Mouse (Mus musculus): ENCODE data around the gene Trim69. TPM values are rescaled to one million over a fixed set of nuclear protein-coding genes. Genes with fewer than 3 reads are reported as not detected.

Trim69 gene
- total RNA-seq, 2 experiments from 2014 or later, result 0.16 TPM; not detected in 1

DNA sequence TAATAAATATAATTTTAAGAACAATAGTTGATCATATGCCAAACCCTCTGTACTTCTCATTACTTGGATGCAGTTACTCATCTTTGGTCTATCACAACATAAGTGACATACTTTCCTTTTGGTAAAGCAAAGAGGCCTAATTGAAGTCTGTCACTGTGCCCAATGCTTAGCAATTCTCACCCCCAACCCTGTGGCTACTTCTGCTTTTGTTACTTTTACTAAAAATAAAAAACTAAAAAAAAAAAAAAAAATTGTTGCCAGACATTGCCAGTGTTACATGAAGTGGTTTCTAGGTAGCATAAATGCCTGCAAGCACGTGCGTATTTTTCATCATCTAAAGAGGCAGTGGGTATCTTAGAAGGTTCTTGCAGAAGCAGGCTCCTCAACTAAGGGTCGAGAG, 7.7 kb upstream of the Trim69 start:
- DNase-seq (ENCODE audit: low spot score in 2 of 2), result no peak

DNA sequence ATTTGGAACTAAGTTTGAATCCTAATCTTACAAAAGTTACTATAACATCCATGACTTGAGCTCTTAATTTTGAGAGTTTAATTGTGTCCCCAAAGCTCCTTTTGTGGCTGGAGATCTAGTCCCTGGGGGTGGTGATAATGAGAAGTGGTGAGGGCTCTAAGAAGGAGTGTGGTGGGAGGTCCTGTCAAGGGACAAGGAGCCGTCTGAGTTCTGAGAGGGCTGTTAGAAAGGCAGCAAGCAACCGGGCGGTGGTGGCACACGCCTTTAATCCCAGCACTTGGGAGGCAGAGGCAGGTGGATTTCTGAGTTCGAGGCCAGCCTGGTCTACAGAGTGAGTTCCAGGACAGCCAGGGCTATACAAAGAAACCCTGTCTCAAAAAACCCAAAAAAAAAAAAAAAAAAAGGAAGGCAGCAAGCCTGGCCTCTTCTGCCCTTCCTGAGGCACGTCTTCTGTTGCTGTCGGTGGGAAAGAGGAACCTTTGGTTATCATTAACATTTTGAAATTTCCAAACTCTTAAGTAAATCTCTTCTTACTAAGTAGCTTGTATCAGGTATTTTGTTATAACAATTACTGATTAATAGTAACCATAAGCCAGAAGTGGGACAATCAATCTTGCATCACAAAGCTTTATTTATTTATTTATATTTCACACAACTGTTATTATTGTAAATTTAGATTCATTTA, 6.7 kb upstream of the Trim69 start:
- no peak for DNase-seq (ENCODE audit: low spot score in 2 of 2)

DNA sequence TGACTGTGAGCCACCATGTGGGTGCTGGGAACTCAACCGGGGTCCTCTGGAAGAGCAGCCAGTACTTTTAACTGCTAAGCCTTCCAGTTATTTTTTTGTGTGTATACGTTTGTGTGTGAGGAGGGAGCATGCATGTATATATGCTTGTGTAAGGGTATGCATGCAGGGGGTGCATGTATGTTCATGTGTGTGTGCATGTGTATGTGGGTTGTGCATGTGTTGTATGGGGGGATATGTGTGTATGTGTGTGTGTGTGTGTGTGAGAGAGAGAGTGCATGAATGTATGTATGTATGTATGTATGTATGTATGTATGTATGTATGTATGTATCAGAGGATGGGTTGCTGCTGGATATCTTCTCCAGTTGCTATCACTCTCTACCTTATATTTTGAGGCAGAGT, 6.0 kb upstream of the Trim69 start:
- DNase-seq (ENCODE audit: low spot score in 2 of 2), result no peak

DNA sequence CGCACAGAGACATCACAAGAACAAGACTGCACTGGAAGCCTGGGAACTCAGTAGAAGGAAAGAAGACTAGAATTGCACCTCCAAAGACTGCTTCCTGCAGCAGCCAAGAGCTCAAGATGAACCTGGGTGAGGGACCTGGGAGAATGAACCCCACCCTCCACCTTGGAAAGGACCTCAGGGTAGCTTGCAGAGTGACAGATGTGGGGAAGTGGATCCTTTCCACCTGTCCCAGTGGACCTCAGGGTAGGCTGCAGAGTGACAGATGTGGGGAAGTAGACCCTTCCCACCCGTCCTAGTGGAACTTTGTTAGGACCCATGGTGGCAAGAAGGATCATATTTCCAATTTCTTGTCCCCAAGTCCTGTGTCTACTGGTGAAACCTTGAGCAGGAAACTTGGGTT, 5.2 kb upstream of the Trim69 start:
- no peak for DNase-seq (ENCODE audit: low spot score in 2 of 2)

DNA sequence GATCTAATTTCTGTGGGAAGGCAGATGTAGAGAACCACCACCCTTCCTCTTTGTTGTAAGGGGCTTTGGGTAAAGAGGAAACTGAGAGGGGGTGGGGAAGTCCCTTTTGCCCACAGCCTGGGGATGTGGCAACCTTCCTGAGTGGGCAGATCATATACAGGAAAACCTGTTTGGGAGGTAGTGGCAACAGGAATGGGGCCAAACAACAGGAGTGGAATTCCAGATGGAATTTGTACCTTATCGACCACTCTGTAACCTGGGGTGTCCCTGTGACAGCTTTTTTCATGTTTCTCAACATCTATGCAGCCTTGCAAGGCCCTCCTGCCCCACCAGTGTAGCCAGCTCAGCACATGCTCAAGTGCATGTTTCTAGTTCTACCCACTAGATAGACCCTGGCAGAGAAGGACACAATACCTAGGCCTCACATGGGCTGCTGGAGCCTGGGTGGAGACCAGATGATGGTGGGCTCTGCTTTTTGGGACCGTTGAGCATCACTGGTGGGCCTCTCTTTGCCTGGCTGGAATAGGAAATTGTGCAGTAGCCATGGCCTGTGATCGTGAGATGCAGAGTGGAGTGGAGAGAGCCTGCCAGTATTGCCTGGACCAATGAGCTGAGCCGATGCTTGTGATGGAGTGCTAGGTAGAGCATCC, 4.3 kb upstream of the Trim69 start:
- no peak for DNase-seq (ENCODE audit: low spot score in 2 of 2)

DNA sequence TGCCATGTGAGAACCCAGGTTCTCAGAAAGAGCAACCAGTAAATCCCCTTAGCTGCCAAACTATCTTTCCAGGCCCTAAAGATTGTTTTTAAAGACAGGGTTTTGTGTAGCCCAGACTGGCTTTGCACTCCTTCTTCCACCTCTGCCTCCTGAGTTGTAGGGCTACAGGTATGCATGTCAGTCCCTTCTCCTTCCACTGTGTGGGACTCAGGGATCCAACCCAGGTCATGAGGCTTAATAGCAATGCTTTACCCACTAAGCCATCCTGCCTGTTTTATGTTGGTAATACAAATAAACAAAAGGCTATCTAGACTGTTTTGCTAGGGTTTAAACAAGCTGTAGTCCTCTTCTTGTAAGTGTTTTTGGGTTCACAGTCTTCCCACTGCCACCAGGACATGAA, 2.9 kb upstream of the Trim69 start:
- DNase-seq (ENCODE audit: low spot score in 2 of 2), result no peak

DNA sequence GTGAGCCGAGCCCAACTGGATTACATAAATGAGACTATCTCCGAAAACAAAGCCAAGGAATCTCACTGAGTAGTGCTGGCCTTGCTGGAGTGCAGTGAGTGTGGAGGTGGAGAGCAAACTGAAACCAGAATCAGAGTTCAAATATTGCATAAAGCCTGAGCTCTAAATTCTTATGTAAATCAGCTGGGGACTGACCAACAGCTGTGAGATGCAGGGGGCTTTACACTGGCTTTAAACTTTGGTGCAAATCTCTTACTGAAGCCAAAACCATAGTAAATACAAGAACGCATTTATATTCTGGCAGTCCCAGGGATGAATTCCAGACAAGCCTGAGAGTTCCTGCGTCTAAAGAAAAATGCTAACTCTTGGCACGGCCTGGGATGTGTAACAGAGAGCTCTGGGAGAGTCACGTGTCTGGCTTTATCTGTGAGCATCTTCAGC, 2.1 kb upstream of the Trim69 start:
- DNase-seq (ENCODE audit: low spot score in 2 of 2), result no peak

DNA sequence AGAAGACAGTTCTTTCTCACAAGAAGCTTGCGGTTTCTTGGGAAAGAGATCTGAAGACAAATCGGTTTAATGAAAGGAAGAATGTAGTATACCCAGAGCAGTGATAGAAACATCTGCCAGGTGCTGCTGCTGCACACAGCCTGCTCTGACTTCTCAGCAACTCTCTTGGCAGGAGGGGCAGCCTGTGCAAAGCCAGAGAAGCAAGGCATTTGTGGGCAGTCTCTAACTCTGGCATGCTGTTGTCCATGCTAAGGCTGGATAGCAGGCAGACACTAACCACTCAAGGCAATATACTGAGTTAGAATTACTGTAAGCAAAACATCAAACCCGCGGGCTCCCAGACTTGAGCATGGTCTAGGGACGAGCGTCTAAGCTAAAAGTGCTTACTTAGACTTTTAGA, 833 bp upstream of the Trim69 start:
- no peak for DNase-seq (ENCODE audit: low spot score in 2 of 2)

DNA sequence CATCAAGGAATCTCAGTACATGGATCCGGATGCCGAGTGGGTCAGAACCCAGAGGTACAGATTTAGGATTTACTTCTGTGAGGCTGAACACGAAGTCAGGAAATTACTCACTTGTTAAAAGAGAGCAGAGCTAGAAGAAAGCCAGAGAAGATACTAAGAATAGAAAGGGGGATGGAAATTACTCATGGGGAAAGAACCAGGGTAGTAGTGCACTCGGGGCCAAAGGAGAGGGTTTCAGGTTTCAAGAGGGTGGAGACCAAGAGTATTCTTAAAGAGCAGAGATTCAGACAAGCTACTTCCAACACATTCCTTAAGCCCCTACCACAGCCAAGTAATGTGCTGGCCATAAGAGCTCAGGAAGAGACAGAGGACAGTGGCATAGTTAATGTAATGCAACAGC, 1.0 kb downstream of the Trim69 start:
- DNase-seq (ENCODE audit: low spot score in 2 of 2), result no peak

DNA sequence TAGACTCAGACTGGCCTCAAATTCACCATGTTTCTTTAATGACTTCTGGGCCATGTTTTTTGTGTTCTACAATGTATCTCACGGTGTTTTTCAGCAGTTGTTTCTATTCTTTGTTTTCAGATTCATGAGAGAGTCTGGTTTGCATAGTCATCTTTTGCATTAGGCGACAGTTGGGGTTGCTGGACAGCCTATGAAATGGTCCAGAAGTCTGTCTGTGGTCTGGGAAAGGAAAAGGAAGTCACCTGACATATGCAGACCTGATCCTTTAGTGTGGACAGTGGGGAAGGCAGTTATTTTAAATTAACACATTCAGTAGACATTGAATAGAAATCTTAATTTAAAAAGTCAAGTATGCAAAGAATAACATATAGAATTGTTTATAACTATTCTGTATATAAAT, 2.0 kb downstream of the Trim69 start:
- no peak for DNase-seq (ENCODE audit: low spot score in 2 of 2)

DNA sequence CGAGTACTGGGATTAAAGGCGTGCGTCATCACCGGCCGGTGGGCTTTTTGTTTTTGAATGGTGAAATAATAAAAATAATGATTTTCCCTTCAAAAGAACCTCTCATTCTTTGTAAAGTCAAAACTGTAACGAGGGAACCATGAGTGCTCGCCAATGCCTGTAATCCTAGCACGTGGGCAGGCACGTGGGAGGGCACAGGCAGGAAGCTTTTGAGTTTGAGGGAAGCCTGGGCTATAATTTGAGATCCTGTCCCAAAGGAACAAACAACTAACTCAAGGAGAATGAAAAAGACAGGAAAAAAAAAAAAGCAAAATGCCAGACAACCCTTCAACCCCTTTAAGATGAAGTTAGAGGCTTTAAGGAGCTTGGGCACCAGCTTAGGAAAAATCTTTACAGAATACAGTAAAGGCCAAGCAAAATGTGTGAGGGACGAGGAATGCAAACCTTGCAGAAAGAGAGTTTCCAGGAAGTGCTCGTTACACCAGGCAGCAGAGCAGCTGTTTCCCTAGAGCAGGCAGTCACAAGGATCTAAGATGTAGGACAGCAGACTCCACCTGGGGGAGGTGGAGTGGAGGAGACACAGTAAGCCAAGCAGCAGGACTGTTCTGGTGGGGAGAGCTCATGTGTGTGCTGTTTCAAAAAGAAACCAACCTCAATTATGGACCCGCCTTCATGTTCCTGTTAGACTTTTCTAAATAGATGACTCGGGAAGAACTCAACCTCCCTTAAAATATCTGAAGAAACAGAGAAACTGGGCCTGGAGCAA, 3.1 kb downstream of the Trim69 start:
- no peak for DNase-seq (ENCODE audit: low spot score in 2 of 2)

DNA sequence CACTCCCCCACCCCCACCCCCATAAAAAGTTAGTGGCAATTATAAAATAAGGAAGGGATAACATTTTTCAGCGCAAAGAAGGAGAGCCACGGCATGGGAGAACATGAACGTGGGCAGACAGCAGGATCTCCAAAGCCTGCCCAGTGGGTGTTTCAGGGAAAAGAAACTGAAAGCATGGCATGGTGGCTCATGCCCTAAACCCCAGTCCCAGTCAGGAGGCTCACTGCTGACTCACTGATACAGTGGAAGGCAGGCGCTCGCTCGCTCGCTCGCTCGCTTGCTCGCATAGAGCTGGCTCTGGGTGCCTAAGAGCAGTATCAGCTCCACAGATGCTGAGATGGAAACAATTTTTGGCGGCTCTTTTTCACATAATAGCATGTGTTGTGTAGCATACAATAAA, 3.8 kb downstream of the Trim69 start:
- no peak for DNase-seq (ENCODE audit: low spot score in 2 of 2)

DNA sequence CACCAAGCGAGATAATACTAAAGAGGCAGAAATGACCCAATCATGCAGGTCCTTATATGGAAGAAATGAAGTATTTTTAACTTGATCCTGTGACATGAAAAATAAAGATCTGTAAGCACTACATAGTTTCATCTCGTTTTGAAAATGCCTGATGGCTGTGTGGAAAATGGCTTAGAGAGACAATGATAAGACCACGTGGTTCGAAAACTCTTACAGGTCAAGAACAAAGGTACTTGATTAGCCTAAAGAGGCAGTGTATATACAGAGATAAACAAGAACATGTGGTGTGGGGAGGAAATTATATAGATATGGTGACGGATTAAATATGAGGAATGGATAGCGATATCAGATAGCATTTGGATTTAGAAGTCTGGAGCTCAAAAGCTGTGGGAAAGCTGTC, 10.8 kb downstream of the Trim69 start:
- no peak for DNase-seq (ENCODE audit: low spot score in 2 of 2)

DNA sequence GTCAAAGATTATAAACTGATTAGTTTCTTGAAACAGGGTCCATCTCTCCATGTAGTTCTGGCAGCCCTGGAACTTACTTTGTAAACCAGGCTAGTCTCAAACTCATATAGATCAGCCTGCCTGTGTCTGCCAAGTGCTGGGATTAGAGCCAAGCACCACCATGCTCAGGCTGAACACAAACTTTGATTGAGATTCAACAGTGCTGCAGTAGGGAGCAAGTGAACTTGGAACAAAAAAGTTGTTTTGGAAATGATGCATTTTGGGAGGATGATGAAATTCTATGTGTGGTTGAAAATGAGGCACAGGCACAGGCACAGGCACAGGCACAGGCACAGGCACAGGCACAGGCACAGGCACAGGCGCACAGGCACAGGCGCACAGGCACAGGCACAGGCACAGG, 11.7 kb downstream of the Trim69 start:
- DNase-seq (ENCODE audit: low spot score in 2 of 2), result no peak

DNA sequence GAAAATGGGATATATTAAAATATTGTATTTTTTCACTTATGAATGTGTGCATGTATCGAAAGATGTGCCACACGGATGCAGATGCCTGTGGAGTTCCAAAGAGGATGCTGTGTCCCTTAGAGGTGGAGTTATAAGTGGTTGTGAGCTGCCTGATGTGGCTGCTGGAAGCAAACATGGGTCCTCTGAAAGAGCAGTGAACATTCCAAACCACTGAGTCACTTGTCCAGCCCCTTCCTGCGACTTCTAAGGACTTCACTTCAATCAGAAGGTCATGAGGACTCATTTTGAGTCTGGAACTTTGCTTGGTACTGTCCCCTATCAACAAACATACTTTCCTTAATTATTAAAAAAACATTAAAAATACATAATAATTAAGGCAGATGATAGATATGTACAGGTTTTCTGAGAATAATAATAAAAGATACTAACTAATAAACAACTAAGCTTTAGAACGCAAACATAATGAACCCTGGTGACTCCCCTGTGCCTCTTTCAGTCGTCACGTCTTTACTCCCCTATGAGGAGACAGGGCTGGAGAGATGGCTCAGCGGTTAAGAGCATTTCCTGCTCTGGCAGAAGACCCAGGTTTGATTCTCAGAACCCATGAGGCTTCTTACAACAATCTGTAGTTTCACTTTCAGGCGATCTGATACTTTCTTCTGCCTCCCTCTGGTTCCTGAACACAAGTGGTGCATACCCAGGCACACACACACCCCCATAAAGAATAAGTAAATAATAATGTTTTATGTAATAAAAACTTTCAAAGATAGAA, 19.7 kb downstream of the Trim69 start:
- no peak for DNase-seq (ENCODE audit: low spot score in 2 of 2)

DNA sequence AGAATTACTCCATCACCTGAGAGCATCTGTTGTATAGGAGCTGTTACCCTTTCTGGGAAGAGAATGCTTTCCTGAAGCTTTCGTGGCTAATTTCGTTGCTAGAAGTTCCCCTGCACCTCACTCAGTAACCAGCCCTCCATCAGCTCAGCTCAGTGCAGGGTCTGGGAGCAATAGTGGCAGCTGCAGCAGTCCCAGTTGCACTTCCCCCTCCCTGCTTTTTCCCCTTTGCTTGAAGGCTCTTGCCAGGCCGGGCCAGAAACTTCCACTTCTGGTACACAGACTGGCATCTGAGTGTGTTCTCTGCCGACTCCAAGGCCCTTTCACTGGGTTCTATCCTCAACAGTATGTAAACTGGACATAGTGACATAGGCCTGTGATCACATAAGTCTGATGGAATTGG, 24.6 kb downstream of the Trim69 start:
- no peak for DNase-seq (ENCODE audit: low spot score in 2 of 2)

DNA sequence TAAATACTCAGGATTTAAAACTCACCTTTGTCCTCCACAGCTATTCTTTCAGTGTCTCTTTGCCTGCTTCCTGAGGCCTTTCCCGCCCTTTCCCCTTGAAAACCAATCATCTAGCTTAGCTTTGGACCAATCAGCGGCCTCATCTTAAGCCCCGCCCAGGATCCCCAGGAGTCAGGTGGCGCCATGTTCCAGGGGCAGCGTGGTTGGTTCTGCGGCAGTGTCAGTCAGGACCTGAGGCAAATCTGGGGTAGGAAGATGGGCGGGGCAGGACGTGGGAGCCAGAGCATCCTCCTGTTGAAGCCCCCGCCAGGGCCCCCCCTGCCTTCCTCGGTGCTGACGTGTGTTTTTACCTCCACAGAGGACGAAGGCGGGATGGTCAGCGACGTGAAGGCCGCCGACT, 25.6 kb downstream of the Trim69 start, which contains the start of the genes Patl2 and Terb2:
Gene Patl2, minus strand, starts transcription at position 84 of the 400 bp plus-strand sequence.
Gene Terb2, plus strand, starts transcription at position 167 of the 400 bp plus-strand sequence.
- DNase-seq (ENCODE audit: low spot score in 2 of 2), result no peak

DNA sequence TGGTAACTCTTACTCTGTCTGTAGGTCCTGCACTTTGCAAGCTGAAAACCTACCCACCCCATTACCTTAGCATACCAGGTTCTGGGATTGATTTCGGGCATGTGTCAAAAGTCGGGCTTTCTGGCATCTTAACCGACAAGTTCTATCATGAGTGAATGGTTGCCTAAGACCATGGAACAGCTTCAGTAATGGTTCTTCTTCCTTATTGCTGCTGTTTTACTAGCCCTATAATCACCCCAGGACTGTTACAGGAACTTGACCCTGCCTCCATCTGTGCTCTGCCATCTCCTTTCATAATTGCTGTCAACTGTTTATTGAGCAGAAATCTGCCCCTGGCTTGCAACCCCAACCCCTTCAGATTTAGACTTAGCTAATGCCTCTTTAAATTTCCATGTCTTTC, 26.3 kb downstream of the Trim69 start:
- DNase-seq (ENCODE audit: low spot score in 2 of 2), result no peak

DNA sequence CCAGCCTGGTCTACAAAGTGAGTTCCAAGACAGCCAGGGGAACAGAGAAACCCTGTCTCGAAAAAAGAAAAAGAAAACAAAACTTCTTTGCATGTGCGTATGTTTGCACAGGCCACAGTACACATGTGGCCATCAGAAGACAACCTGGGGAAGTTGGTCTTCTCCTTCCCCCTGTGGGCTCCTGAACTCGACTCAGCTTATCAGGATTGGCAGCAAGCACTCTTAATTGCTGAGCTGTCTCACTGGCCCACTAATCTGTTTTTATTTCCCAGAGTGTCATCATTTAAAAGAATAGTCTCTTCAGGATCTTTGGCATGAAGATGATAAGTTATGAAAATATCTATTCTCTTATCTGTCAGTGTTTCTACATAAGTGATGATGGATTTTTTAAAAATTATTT, 31.3 kb downstream of the Trim69 start:
- no peak for DNase-seq (ENCODE audit: low spot score in 2 of 2)

DNA sequence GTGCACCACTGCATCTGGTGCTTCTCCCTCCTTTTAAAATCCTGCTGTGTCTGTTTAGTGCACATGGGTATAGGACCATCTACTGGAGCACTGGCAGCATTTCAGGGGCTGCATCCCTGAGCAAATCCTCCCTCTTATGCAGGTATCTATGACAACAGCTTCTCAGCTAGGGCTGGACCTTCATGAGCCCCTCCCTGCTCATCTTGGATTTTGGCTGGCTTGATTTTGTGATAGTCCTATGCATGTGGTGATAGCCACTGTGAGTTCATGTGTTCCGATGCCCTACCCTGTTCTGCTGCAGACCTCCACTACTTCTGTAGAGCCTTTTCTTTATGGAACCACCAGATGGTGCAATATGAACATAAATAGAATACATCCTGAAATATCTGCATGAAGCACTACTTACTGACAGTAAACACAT, 34.0 kb downstream of the Trim69 start:
- DNase-seq (ENCODE audit: low spot score in 2 of 2), result no peak

DNA sequence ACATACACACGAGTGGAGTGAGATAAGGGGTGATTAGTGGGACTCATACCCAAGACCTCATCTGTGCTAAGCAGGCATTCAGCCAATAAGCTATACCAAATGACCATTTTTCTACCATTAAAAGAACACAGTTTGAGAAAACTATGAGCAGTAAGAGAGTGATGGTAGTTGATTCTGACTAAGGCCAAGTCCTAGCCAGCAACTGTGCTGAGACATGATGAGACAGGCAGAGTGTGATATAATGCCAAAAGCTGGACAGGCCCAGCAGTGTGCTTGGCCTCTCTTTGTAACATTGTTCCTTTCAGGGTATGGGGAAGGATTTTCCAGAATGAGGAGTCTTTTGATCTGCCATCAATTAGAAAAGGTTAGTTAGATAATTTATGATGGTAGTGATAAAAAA, 41.0 kb downstream of the Trim69 start:
- no peak for DNase-seq (ENCODE audit: low spot score in 2 of 2)
